Mouse (Mus musculus): Measurements from ENCODE around the gene Cracr2a.

Cracr2a gene

DNA sequence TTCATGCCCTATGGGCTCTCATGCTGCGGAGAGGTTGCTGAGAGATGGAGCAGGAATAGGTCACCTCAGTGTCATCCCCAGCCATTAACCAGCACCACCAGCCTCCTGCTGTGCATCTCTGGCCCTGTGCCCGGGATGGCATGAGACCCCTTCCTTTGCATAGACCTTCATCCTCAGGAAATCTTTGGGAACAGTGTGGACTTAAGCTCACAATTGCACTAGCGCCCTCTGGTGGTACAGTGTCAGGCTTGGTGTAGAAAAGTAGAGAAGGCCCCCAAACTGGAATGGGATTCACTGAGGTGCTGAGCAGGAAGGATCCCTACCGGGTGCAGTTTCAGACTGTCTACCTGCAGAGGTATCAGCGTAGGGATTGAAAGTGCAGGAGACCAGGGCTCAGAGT lies 64.0 kb downstream of the Cracr2a start:
- peak; percentile 86 for DNase-seq (ENCODE audit: low read depth, low spot score)

DNA sequence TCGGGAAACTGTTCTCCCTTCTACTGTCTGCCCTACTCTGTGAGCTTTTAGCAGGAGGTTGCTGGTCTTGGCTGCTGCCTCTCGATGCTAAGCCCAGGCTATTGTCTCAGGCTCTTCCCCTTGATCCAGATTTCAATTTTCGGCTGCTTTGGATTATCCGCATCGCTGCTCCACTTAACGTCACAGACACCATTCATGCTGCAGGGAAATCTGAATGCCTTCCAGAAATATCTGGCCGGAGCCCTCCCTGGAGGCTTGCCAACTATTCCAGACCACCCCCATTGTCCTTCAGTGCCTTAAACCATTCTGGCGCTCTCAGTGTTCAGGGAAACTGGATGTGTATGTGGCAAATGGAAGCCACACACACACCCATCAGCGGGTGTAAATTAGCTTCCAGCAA lies 66.3 kb downstream of the Cracr2a start:
- no peak for DNase-seq (ENCODE audit: low read depth, low spot score)

- DNase-seq (ENCODE audit: low read depth, low spot score), result peak; percentile 51
These were observed 68.1 kb downstream of the Cracr2a start for GRCm38 (mm10) chr6:127629249-127629648.

- no peak for DNase-seq (ENCODE audit: low read depth, low spot score)
These were observed 73.7 kb downstream of the Cracr2a start for GRCm38 (mm10) chr6:127634858-127635257.

DNA sequence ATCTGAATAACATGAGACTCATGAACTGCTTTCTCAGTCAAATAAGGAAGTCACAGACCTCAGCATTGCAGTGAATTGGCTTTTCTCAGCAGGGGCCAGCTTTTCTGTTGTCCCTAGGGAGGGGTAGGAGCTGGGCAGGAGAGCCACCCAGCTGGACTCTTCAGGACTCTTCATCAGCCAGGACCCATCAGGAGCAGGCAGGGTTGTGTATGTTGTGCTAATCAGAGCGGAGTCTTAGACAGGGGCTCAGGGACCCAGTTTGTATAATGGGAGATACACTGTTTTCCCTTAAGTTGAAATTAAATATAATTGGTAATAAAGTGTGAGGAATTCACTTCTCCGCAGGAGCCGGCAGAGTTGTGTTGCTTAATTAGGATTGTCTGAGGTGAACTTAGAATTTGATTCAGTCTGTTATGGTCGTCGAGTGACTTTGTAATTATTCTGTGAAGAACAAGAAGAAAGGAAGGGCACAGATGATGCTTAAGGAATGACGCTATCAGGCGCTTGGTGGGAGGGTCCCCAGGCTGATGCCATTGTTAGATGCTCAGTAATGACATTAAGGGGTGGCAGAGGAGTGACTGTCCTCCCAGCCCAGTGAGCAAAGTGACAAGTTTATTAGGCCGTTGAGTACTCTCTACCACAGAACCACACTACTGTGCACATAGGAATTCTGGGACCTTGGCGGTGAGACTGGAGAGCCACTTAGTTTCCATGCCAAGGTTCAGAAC lies 74.5 kb downstream of the Cracr2a start:
- no peak for DNase-seq (ENCODE audit: low read depth, low spot score)

- peak; percentile 34 for DNase-seq (ENCODE audit: low read depth, low spot score)
These were observed 80.1 kb downstream of the Cracr2a start for GRCm38 (mm10) chr6:127641077-127641801.

GRCm38 (mm10) chr6:127655988-127656387 lies 94.8 kb downstream of the Cracr2a start:
- DNase-seq (ENCODE audit: low read depth, low spot score), result no peak

DNA sequence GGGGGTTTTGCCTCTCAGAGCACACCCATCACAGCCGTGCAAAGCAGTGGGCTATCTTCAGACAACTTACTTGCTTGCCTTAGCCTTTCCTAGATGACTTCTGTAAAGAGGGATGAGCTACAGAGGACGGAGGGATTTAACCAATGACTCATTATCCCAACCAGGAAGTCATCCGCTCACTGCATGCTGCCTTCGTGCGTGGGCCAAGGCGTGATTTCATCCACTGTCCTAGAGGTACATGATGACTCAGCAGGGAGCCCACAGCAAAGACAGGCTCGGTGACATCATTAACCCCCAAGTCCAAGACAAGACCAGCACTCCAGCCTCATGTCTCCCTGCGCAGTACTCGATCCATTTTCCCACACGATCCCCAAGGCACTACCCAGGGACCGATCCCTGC lies 96.0 kb downstream of the Cracr2a start:
- DNase-seq (ENCODE audit: low read depth, low spot score), result peak; percentile 71

DNA sequence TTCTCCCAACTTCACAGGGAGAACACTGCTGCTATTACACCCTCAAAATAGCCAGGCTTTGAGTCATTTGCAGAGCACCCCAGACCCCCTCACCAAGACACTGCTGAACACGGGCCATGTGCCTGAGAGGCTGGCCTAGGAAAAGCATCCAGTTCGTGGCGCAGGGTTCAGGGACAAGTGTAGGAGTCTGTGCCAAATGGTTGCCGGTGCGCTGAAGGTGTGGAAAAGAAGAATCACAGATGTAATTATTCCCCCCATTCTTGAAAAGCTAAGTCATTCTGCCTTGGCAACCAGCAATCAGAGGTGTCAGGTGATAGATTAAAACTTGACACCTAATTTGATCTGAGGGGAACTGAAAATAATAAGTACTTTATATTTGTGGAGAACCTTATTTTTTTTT lies 98.3 kb downstream of the Cracr2a start:
- DNase-seq (ENCODE audit: low read depth, low spot score), result peak; percentile 50

- DNase-seq (ENCODE audit: low read depth, low spot score), result no peak
These were observed 98.8 kb downstream of the Cracr2a start for GRCm38 (mm10) chr6:127659966-127660365.

- DNase-seq (ENCODE audit: low read depth, low spot score), result peak; percentile 82
These were observed 100.7 kb downstream of the Cracr2a start for GRCm38 (mm10) chr6:127661717-127662292.

- peak; percentile 91 for DNase-seq (ENCODE audit: low read depth, low spot score)
These were observed 102.1 kb downstream of the Cracr2a start for GRCm38 (mm10) chr6:127663263-127663662.

DNA sequence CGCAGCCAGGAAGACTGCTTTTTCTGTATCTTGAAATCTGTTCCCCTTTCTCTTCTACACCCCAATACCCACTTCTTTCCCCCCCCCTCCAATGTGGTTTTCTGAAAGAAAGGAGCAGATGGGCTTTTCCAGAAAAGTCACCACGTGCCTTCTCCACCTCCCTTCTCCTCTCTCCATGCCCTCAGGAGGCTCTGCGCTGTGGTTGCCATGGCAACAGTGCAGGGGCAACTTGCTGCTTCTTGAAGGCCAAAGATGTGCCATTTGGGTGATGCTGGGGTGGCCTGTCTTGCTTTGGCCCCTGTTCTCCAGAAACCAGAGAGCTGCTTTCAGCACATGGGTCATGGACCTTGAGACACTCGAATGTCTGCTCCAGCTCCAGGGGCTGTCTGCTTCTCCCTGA lies 108.2 kb downstream of the Cracr2a start:
- peak; percentile 86 for DNase-seq (ENCODE audit: low read depth, low spot score)

DNA sequence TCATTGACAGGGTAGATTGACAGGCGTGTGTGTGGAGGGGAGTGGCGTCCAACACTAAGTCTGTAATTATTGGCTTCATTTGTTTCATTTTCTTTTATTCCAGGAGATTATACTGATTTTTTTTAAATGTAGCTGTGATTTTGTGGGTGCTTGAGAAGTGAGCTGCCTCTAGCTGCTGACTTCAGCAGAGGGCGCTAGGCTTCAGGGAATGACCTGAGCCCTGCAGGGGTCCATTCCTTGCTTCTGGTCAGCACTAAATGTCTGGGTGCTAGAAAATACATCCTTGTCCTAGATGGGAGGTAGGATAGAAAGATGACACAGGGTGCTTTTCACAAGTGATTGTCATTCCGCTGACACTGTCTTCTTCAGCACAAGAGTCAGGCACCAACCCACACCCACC lies 108.9 kb downstream of the Cracr2a start:
- DNase-seq (ENCODE audit: low read depth, low spot score), result no peak

- no peak for DNase-seq (ENCODE audit: low read depth, low spot score)
These were observed 110.9 kb downstream of the Cracr2a start for GRCm38 (mm10) chr6:127672071-127672470.

DNA sequence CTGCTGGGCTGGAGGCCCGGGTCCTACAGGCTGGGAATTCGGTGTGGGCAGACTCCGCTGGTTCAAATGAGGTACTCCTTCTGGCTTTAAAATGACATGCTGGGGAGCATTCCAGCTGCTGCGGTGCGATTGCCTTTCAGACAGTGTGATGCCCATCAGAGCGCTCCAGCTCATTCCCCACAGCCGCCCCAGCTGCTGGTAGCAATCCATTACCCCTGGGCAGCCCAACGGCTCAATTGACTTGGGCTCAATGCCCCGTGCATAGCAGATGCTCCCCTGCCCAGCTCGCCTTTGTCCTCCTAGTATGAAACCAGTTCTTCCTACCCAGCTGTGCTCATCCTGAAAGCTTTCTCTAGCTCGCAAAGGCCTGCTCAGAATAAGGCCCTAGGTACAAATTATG lies 115.7 kb downstream of the Cracr2a start:
- no peak for DNase-seq (ENCODE audit: low read depth, low spot score)

- DNase-seq (ENCODE audit: low read depth, low spot score), result peak; percentile 56
These were observed 117.2 kb downstream of the Cracr2a start for GRCm38 (mm10) chr6:127678320-127678719.

GRCm38 (mm10) chr6:127678998-127679397 lies 117.9 kb downstream of the Cracr2a start:
- no peak for DNase-seq (ENCODE audit: low read depth, low spot score)

- DNase-seq (ENCODE audit: low read depth, low spot score), result no peak
These were observed 119.6 kb downstream of the Cracr2a start for GRCm38 (mm10) chr6:127680784-127681183.

DNA sequence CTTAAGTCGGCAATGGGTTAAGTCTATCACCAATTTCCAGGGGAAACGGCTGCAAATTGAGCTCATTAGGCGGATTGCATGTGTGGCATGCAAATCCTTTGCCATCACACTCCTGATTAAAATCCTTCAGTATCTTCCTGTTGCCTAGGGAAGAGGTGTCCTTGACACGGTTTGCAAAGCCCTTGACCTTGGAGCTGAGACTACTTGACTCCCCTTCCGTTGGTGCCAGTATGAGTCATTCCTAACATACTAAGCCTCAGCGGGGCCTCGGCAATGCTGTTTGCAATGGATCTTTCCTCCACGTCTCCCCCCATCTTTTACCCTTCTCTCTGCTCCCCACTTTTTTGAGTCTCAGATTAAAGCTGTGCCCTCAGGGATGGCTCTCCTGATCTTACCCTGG lies 122.4 kb downstream of the Cracr2a start:
- DNase-seq (ENCODE audit: low read depth, low spot score), result no peak

GRCm38 (mm10) chr6:127684981-127685380 lies 123.8 kb downstream of the Cracr2a start:
- no peak for DNase-seq (ENCODE audit: low read depth, low spot score)

GRCm38 (mm10) chr6:127687181-127687860 lies 126.2 kb downstream of the Cracr2a start:
- DNase-seq (ENCODE audit: low read depth, low spot score), result no peak
